Mouse (Mus musculus) stomach, postnatal 0 days (tissue): ENCODE measurements around the gene Tmsb15b1.

Experiments used
- CTCF ChIP-seq: IDR thresholded peaks from 2 replicates; pipeline ENCODE4 v1.5.1; 2016; ENCODE audit warnings: antibody characterized with exemption, low read depth, mild to moderate bottlenecking, moderate library complexity
- EP300 ChIP-seq: optimal IDR thresholded peaks from 2 replicates; pipeline ENCODE3; 2016; ENCODE audit warnings: antibody characterized with exemption

DNA sequence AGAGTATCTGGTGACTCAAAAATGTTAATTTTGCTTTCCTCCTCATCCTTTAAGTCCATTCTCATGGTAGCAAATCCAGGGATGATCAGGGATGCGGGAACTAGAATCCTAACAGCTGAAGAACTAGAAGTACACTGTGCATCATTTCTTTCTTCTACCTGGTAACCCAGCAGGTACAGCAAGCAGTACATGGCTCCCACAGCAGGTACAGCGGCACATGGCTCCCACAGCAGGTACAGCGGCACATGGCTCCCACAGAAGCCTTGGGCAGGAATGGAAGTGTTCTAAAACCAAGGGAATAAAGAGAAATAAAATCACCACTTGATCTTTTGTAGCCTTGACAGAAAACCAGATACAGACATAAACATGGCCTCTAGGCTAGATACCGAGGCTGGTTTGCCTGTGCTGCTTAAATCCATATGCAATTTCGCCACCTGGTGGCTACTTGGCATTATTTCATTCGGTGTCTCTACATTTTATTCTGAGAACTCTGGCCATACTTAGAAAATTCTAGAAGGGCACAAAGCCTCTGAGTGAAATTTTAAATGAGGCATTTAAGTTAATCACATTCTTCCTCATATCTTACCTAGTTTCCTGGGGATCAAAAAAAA lies 38.5 kb upstream of the Tmsb15b1 start:
- TF ChIP-seq CTCF, result peak; percentile 78
- no peak for TF ChIP-seq EP300
